Mouse (Mus musculus): Measurements from ENCODE around the gene Ube2v1. TPM values are rescaled to one million over a fixed set of nuclear protein-coding genes. Genes with fewer than 3 reads are reported as not detected.
A peak's percentile ranks its signal among the peaks of the same experiment; 100 is the strongest.

Gene Ube2v1
- polyA plus RNA-seq, 1 experiment from 2014 or later = 278 TPM

GRCm38 (mm10) chr2:167661270-167662203, 29.6 kb upstream of the Ube2v1 start, which contains the start of gene Gm20431:
Gm20431 (minus strand) TSS chr2:167661496.
- Histone ChIP-seq H3K4me2 (peak within 1 kb of the TSS; percentile 89), H3K4me1 (peaks cover 30% of the 10 kb centered on the region), H3K4me3 (peak within 1 kb of the TSS; percentile 76), H3K9me3 (replicated peaks) (no peaks in the 10 kb centered on the region), H3K27me3 (peaks cover 15% of the 10 kb centered on the region), H3K27ac (0 out of 2 replicates have a peak within 1 kb of the TSS, but pooled peaks have one; percentile 19), H3K9ac (peak within 1 kb of the TSS; percentile 88), H3K36me3 (ENCODE audit: poor library complexity, severe bottlenecking) (no peaks in the 10 kb centered on the region; the same call in 1 of the 2 replicates)
- under 1% methylated on average over 83 of the region's 110 CpGs for WGBS
- ATAC-seq = peak; percentile 95

DNA sequence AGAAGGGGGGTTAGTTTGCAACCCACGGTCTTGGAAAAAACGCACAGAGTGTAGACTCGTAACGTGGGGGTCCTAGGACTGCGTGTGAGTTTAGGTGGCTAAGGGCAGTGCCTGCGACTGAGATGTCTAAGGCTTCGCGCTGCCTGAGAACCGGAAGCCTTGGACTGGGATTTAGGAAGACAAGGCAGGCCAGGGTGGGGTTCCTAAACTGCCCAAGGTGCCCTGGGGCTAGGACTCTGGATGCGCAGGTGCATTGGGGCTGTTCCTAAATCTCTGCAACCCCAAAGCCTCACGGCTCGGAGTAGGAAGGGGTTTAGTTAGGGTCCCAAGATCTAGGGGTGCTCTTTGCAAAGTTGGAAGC, 28.7 kb upstream of the Ube2v1 start:
- WGBS = 2% methylated on average over 12 of the region's 12 CpGs
- Histone ChIP-seq H3K9ac (peak overlapping the region; percentile 88), H3K27me3 (peaks cover 15% of the 10 kb centered on the region), H3K4me2 (peak overlapping the region; percentile 89), H3K27ac (no peak overlapping the region), H3K4me3 (peak overlapping the region; percentile 76), H3K9me3 (replicated peaks) (no peaks in the 10 kb centered on the region), H3K4me1 (peaks cover 30% of the 10 kb centered on the region), H3K36me3 (ENCODE audit: poor library complexity, severe bottlenecking) (no peaks in the 10 kb centered on the region; the same call in 1 of the 2 replicates)
- ATAC-seq = 0 out of 2 replicates have a peak, but pooled peaks have one; percentile 16

DNA sequence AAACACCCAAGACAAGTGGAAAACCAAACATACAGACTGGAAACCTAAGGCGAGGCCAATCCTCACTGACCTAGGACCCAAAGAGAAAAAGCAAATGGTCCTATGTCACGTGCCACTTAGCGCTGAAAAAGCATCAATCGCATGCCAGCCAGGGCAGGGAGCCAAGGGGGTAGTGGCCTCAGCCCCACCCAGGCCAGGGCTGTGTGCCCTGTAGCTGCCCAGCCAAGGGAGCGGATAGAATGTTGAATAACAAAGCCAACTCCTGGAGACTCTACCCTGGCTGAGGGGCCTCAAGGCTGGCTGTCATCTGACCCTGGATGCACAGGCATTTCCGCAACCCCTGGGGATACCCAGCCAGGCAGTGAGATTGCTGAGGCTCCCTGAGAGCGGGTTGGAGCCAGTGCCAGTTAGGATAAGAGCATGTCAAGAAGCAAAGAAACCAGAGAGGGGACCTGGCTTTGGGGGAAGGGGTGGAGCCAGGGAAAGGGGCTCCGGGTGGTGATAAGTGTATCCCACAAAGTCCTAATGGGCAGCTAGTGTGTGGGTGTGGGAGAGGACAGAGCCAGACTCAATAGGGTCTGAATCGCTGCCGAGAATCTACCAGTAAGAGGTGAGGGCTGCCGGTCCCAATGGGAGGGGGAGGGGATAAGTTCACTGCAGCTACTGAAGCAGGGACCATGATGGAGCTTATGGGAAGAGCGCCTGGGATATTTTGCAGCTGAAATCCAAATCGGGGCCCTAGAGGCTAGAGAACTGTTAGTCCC, 28.1 kb upstream of the Ube2v1 start:
- no peaks in the 10 kb centered on the region for H3K9me3 ChIP-seq (replicated peaks)
- H3K27ac ChIP-seq = no peak overlapping the region
- peaks cover 30% of the 10 kb centered on the region for H3K4me1 ChIP-seq
- H3K9ac ChIP-seq = peak overlapping the region; percentile 88
- peaks cover under 1% of the 10 kb centered on the region; the same call in 1 of the 2 replicates for H3K36me3 ChIP-seq (ENCODE audit: poor library complexity, severe bottlenecking)
- WGBS = 27% methylated on average over 13 of the region's 13 CpGs
- H3K4me3 ChIP-seq = peak overlapping the region; percentile 76
- no peak for ATAC-seq
- peak overlapping the region; percentile 89 for H3K4me2 ChIP-seq
- H3K27me3 ChIP-seq = peaks cover 15% of the 10 kb centered on the region

DNA sequence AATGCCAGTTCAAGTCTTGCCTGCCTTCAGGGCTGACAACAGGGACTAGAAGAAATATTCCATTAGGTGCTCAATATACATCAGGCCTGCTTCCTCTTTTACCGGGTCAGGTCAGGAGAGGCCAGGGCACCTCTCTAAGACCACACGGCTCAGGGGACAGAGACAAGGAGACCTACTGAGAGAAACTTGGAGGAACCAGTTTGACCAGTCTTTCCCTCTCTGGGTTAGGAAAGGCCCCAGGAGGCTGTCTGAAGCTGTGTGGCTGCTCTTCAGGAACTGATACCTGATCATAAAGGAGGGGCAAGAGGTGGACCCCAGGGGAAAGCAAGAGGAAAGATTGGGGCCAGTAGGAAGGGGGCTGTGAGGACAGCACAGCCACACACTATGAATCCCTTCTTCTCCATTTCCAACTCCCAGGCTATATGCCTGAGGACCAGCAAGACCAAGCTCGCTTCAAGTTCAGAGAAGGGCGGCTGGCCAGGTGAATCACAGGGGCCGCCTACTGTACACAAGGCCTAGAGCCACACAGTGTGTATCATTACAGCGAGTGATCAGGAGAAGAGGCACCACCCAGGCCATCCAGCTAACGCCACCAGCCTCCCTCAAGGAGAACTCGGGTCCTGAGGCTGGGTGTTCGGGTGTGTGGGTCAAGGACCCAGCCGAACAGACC, 27.4 kb upstream of the Ube2v1 start:
- Histone ChIP-seq H3K27me3 (peaks cover 15% of the 10 kb centered on the region), H3K4me3 (0 out of 2 replicates have a peak overlapping the region, but pooled peaks have one; percentile 76), H3K4me2 (peak overlapping the region; percentile 89), H3K27ac (no peak overlapping the region), H3K9me3 (replicated peaks) (no peaks in the 10 kb centered on the region), H3K36me3 (ENCODE audit: poor library complexity, severe bottlenecking) (peaks cover 7% of the 10 kb centered on the region), H3K9ac (peak overlapping the region; percentile 88; the same call in 1 of the 2 replicates), H3K4me1 (peaks cover 30% of the 10 kb centered on the region)
- WGBS = 82% methylated on average over 10 of the region's 10 CpGs
- no peak for ATAC-seq

- peaks cover 30% of the 10 kb centered on the region for H3K4me1 ChIP-seq
- H3K4me3 ChIP-seq = no peak overlapping the region
- no peaks in the 10 kb centered on the region for H3K9me3 ChIP-seq (replicated peaks)
- peak overlapping the region; percentile 3; the same call in 1 of the 2 replicates for H3K9ac ChIP-seq
- H3K36me3 ChIP-seq (ENCODE audit: poor library complexity, severe bottlenecking) = peaks cover 13% of the 10 kb centered on the region
- peaks cover 15% of the 10 kb centered on the region for H3K27me3 ChIP-seq
- H3K4me2 ChIP-seq = no peak overlapping the region
- no peak for ATAC-seq
- 86% methylated on average over 11 of the region's 11 CpGs for WGBS
- no peak overlapping the region for H3K27ac ChIP-seq
Measured at GRCm38 (mm10) chr2:167658712-167659111, 26.8 kb upstream of the Ube2v1 start.

DNA sequence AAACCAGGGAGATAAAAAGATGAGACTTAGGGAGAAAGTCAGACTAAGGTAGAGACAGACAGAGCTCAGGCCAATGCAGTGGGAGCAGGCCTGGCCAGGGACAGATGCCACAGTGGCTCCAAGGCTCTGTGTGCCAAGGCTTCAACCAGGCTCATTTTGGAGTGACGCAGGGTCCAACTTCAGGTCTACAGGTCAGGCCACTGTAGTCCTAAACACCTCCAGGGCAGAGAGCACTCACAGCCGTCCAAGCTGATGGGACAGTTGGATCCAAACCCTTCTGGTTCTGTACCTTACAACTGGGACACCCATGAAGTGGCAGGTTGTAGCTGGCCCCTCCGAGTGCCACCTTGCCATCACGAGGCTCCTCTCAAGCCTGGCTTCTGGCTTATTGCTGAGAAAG, 26.1 kb upstream of the Ube2v1 start:
- H3K4me1 ChIP-seq = peaks cover 30% of the 10 kb centered on the region

GRCm38 (mm10) chr2:167656629-167657478, 25.0 kb upstream of the Ube2v1 start:
- Histone ChIP-seq H3K9me3 (replicated peaks) (no peaks in the 10 kb centered on the region), H3K4me3 (no peak overlapping the region), H3K36me3 (ENCODE audit: poor library complexity, severe bottlenecking) (peaks cover 30% of the 10 kb centered on the region), H3K4me1 (peaks cover 28% of the 10 kb centered on the region), H3K9ac (no peak overlapping the region; the same call in 1 of the 2 replicates), H3K27ac (no peak overlapping the region), H3K27me3 (peaks cover under 1% of the 10 kb centered on the region; the same call in 1 of the 2 replicates), H3K4me2 (no peak overlapping the region)
- WGBS = 91% methylated on average over 16 of the region's 16 CpGs
- ATAC-seq = no peak

More for the DNA sequence above, 26.1 kb upstream of the Ube2v1 start:
- H3K9ac ChIP-seq = peak overlapping the region; percentile 3; the same call in 1 of the 2 replicates
- H3K4me2 ChIP-seq = no peak overlapping the region
- ATAC-seq = no peak
- WGBS = 94% methylated on average over 4 of the region's 4 CpGs
- no peaks in the 10 kb centered on the region for H3K9me3 ChIP-seq (replicated peaks)
- H3K27me3 ChIP-seq = peaks cover 10% of the 10 kb centered on the region
- peaks cover 20% of the 10 kb centered on the region for H3K36me3 ChIP-seq (ENCODE audit: poor library complexity, severe bottlenecking)
- no peak overlapping the region for H3K4me3 ChIP-seq
- no peak overlapping the region for H3K27ac ChIP-seq

DNA sequence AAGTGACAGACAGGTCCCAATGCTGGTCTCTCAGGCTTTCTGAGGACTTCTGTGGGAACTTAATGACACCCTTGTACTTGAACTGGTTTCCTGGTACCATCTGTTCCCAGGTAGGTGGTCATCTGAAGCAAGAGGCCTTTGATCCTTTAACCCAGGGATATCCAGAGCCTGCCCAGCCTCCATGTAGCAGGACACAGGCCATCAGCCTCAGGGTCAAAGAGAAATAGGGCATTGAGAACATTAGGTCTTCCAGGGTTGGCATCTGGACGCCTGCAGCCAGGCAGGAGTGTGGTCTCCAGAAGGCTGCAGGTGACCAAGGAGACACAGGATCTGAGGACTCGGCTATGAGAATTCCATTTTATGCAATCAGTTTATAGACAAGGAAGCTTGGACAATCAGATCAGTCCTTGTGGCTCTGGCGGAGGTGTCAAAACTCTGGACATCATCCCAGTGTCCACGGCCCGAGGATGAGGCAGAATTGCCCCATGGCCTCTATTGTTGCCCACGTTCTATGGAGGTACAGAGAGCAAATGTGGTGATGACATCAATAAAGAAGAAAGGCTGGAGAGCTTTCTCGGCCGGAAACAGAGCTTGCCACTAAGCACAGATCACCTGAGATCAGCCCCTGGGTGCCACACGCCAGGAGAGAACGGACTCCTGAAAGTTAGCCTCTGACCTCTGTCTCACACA, 23.2 kb upstream of the Ube2v1 start:
- peaks cover 16% of the 10 kb centered on the region for H3K4me1 ChIP-seq
- H3K27ac ChIP-seq = no peak overlapping the region
- H3K4me2 ChIP-seq = no peak overlapping the region
- no peak overlapping the region for H3K4me3 ChIP-seq
- no peaks in the 10 kb centered on the region for H3K9me3 ChIP-seq (replicated peaks)
- H3K9ac ChIP-seq = no peak overlapping the region
- ATAC-seq = no peak
- H3K27me3 ChIP-seq = no peaks in the 10 kb centered on the region
- WGBS = 87% methylated on average over 10 of the region's 10 CpGs
- peaks cover 38% of the 10 kb centered on the region for H3K36me3 ChIP-seq (ENCODE audit: poor library complexity, severe bottlenecking)

GRCm38 (mm10) chr2:167652694-167653093, 20.8 kb upstream of the Ube2v1 start:
- no peak overlapping the region for H3K4me2 ChIP-seq
- H3K9ac ChIP-seq = no peak overlapping the region
- H3K9me3 ChIP-seq (replicated peaks) = no peaks in the 10 kb centered on the region
- H3K4me1 ChIP-seq = no peaks in the 10 kb centered on the region
- no peak for ATAC-seq
- 81% methylated on average over 7 of the region's 7 CpGs for WGBS
- no peak overlapping the region for H3K4me3 ChIP-seq
- peaks cover 49% of the 10 kb centered on the region for H3K36me3 ChIP-seq (ENCODE audit: poor library complexity, severe bottlenecking)
- no peak overlapping the region for H3K27ac ChIP-seq
- H3K27me3 ChIP-seq = no peaks in the 10 kb centered on the region

- Histone ChIP-seq H3K36me3 (ENCODE audit: poor library complexity, severe bottlenecking) (peaks cover 49% of the 10 kb centered on the region), H3K9ac (no peak overlapping the region; the same call in 1 of the 2 replicates), H3K27ac (no peak overlapping the region), H3K4me2 (no peak overlapping the region), H3K27me3 (no peaks in the 10 kb centered on the region), H3K9me3 (replicated peaks) (no peaks in the 10 kb centered on the region), H3K4me1 (no peaks in the 10 kb centered on the region), H3K4me3 (no peak overlapping the region)
- no peak for ATAC-seq
- 93% methylated on average over 9 of the region's 9 CpGs for WGBS
Measured at GRCm38 (mm10) chr2:167651622-167652021, 19.7 kb upstream of the Ube2v1 start.
